Mouse (Mus musculus) kidney, embryonic 16.5 days (tissue): ENCODE data around the gene Pus3. TPM values are rescaled to one million over a fixed set of nuclear protein-coding genes. Genes with fewer than 3 reads are reported as not detected.

Experiments
- ATAC-seq: fragments of 200-750 bp; cut with Nextera tagmentation; 2 replicates; pipeline ENCODE4 v1.8.0; 2017; ENCODE audit warnings: moderate TSS enrichment; ENCODE audit not compliant: low FRiP score, low TSS enrichment
- H3K27ac ChIP-seq: fragments of 300-500 bp; sonication (generic); 2 replicates; pipeline ENCODE4 v1.5.1; 2014; ENCODE audit warnings: low read length
- H3K27me3 ChIP-seq: fragments of 300-500 bp; sonication (generic); 2 replicates; pipeline ENCODE4 v1.6.1; 2014; ENCODE audit warnings: low read length, control low read depth, mixed read lengths; ENCODE audit not compliant: insufficient read depth
- H3K36me3 ChIP-seq: fragments of 300-500 bp; sonication (generic); 2 replicates; pipeline ENCODE4 v1.6.1; 2014; ENCODE audit warnings: low read length, control low read depth, mixed read lengths; ENCODE audit not compliant: insufficient read depth
- H3K4me1 ChIP-seq: fragments of 300-500 bp; sonication (generic); 2 replicates; pipeline ENCODE4 v1.6.1; 2014; ENCODE audit warnings: low read length, control low read depth, mixed read lengths; ENCODE audit not compliant: insufficient read depth
- H3K4me2 ChIP-seq: fragments of 300-500 bp; sonication (generic); replicated peaks from 2 replicates; pipeline ENCODE4 v1.6.1; 2014; ENCODE audit warnings: low read depth, low read length
- H3K4me3 ChIP-seq: fragments of 300-500 bp; sonication (generic); 2 replicates; pipeline ENCODE4 v1.5.1; 2014; ENCODE audit warnings: mild to moderate bottlenecking, low read length
- H3K9ac ChIP-seq: fragments of 300-500 bp; sonication (generic); replicated peaks from 2 replicates; pipeline ENCODE4 v1.6.1; 2014; ENCODE audit warnings: low read length
- H3K9me3 ChIP-seq: fragments of 300-500 bp; sonication (generic); 2 replicates; pipeline ENCODE4 v1.6.1; 2016; ENCODE audit warnings: low read length, control low read depth
- WGBS: fragments of 180-500 bp; shearing (Covaris S2); extraction: QIAGEN DNeasy Blood & Tissue Kit; methylation state at CpG from one replicate; pipeline ENCODE4 v1.1.7; 2014; 5-methylcytosine and 5-hydroxymethylcytosine counted together
- polyA plus RNA-seq: library from polyadenylated mRNA; unstranded; fragments of >200 nt; fragmentation: Nextera tagmentation; extraction: Ambion mirVana; gene quantifications from 2 replicates; pipeline ENCODE4 v1.2.1, GENCODE M21; 2015

Gene Pus3
- polyA plus RNA-seq, 1 experiment from 2014 or later, result 24.0 TPM

GRCm38 (mm10) chr9:35523941-35524411 is 34.4 kb upstream of the Pus3 start:
- H3K27ac ChIP-seq, result no peak overlapping the region
- H3K4me1 ChIP-seq, result peaks cover 7% of the 10 kb centered on the region; the same call in 1 of the 2 replicates
- no peaks in the 10 kb centered on the region for H3K36me3 ChIP-seq
- H3K4me2 ChIP-seq, result no peak overlapping the region
- 17% methylated on average over 7 of the region's 7 CpGs for whole genome bisulfite sequencing
- no peaks in the 10 kb centered on the region for H3K27me3 ChIP-seq
- H3K4me3 ChIP-seq, result no peak overlapping the region
- H3K9ac ChIP-seq, result no peak overlapping the region
- peak; percentile 87 for ATAC-seq
- no peaks in the 10 kb centered on the region for H3K9me3 ChIP-seq

GRCm38 (mm10) chr9:35529141-35529540 is 29.3 kb upstream of the Pus3 start:
- Histone ChIP-seq H3K9ac (no peak overlapping the region), H3K4me1 (no peaks in the 10 kb centered on the region), H3K36me3 (no peaks in the 10 kb centered on the region), H3K4me3 (no peak overlapping the region), H3K27me3 (no peaks in the 10 kb centered on the region), H3K9me3 (no peaks in the 10 kb centered on the region), H3K27ac (no peak overlapping the region), H3K4me2 (no peak overlapping the region)
- WGBS, result 68% methylated on average over 3 of the region's 3 CpGs
- no peak for ATAC-seq

- Histone ChIP-seq H3K4me3 (no peak overlapping the region), H3K36me3 (no peaks in the 10 kb centered on the region), H3K9ac (no peak overlapping the region), H3K4me1 (no peaks in the 10 kb centered on the region), H3K27me3 (no peaks in the 10 kb centered on the region), H3K27ac (no peak overlapping the region), H3K4me2 (no peak overlapping the region), H3K9me3 (no peaks in the 10 kb centered on the region)
- 33% methylated on average over 1 of the region's 1 CpGs for WGBS
- no peak for ATAC-seq
Measured at GRCm38 (mm10) chr9:35529796-35530195, 28.6 kb upstream of the Pus3 start.

- Histone ChIP-seq H3K9ac (no peak overlapping the region), H3K9me3 (no peaks in the 10 kb centered on the region), H3K27ac (no peak overlapping the region), H3K4me2 (no peak overlapping the region), H3K36me3 (no peaks in the 10 kb centered on the region), H3K4me1 (peaks cover 12% of the 10 kb centered on the region), H3K27me3 (no peaks in the 10 kb centered on the region), H3K4me3 (no peak overlapping the region)
- 33% methylated on average over 9 of the region's 9 CpGs for WGBS
- ATAC-seq, result no peak
Measured at GRCm38 (mm10) chr9:35533266-35533665, 25.1 kb upstream of the Pus3 start.

- Histone ChIP-seq H3K27me3 (no peaks in the 10 kb centered on the region), H3K27ac (no peak overlapping the region), H3K36me3 (no peaks in the 10 kb centered on the region), H3K9me3 (no peaks in the 10 kb centered on the region), H3K4me3 (no peak overlapping the region), H3K4me2 (no peak overlapping the region), H3K9ac (no peak overlapping the region), H3K4me1 (peaks cover 24% of the 10 kb centered on the region)
- WGBS, result 4% methylated on average over 2 of the region's 2 CpGs
- peak; percentile 77 for ATAC-seq
Measured at GRCm38 (mm10) chr9:35535110-35535509, 23.3 kb upstream of the Pus3 start.

GRCm38 (mm10) chr9:35535876-35536275 is 22.5 kb upstream of the Pus3 start:
- 85% methylated on average over 4 of the region's 4 CpGs for WGBS
- H3K27ac ChIP-seq, result no peak overlapping the region
- no peaks in the 10 kb centered on the region for H3K27me3 ChIP-seq
- no peak for ATAC-seq
- H3K36me3 ChIP-seq, result no peaks in the 10 kb centered on the region
- no peaks in the 10 kb centered on the region for H3K9me3 ChIP-seq
- no peak overlapping the region for H3K9ac ChIP-seq
- H3K4me1 ChIP-seq, result peaks cover 24% of the 10 kb centered on the region
- no peak overlapping the region for H3K4me2 ChIP-seq
- no peak overlapping the region for H3K4me3 ChIP-seq

GRCm38 (mm10) chr9:35539001-35539750 is 19.2 kb upstream of the Pus3 start:
- 63% methylated on average over 13 of the region's 13 CpGs for WGBS
- Histone ChIP-seq H3K4me1 (peaks cover 24% of the 10 kb centered on the region), H3K4me3 (no peak overlapping the region), H3K27ac (peak overlapping the region; percentile 20; the same call in 1 of the 2 replicates), H3K9me3 (no peaks in the 10 kb centered on the region), H3K9ac (no peak overlapping the region), H3K36me3 (no peaks in the 10 kb centered on the region), H3K4me2 (no peak overlapping the region), H3K27me3 (no peaks in the 10 kb centered on the region)
- ATAC-seq, result no peak

- Histone ChIP-seq H3K4me3 (no peak overlapping the region), H3K9me3 (no peaks in the 10 kb centered on the region), H3K4me1 (peaks cover 24% of the 10 kb centered on the region), H3K9ac (no peak overlapping the region), H3K4me2 (no peak overlapping the region), H3K27ac (no peak overlapping the region), H3K36me3 (no peaks in the 10 kb centered on the region), H3K27me3 (no peaks in the 10 kb centered on the region)
- WGBS, result 81% methylated on average over 5 of the region's 5 CpGs
- no peak for ATAC-seq
Measured at GRCm38 (mm10) chr9:35541024-35541423, 17.4 kb upstream of the Pus3 start.

GRCm38 (mm10) chr9:35541488-35541887 is 16.9 kb upstream of the Pus3 start:
- peaks cover 24% of the 10 kb centered on the region for H3K4me1 ChIP-seq
- H3K9me3 ChIP-seq, result no peaks in the 10 kb centered on the region
- H3K4me2 ChIP-seq, result no peak overlapping the region
- H3K27me3 ChIP-seq, result no peaks in the 10 kb centered on the region
- WGBS, result 7% methylated on average over 6 of the region's 6 CpGs
- no peak overlapping the region for H3K9ac ChIP-seq
- H3K4me3 ChIP-seq, result no peak overlapping the region
- peak; percentile 64 for ATAC-seq
- H3K27ac ChIP-seq, result no peak overlapping the region
- no peaks in the 10 kb centered on the region for H3K36me3 ChIP-seq

GRCm38 (mm10) chr9:35541941-35542340 is 16.5 kb upstream of the Pus3 start:
- no peak overlapping the region for H3K4me3 ChIP-seq
- no peaks in the 10 kb centered on the region for H3K9me3 ChIP-seq
- ATAC-seq, result no peak
- H3K4me2 ChIP-seq, result no peak overlapping the region
- H3K36me3 ChIP-seq, result no peaks in the 10 kb centered on the region
- WGBS, result 68% methylated on average over 6 of the region's 6 CpGs
- no peaks in the 10 kb centered on the region for H3K27me3 ChIP-seq
- no peak overlapping the region for H3K27ac ChIP-seq
- H3K4me1 ChIP-seq, result peaks cover 24% of the 10 kb centered on the region
- no peak overlapping the region for H3K9ac ChIP-seq
